Mouse (Mus musculus): Measurements from ENCODE around the gene Olfr286. TPM values are rescaled to one million over a fixed set of nuclear protein-coding genes. Genes with fewer than 3 reads are reported as not detected.

The Olfr286 gene
- not detected in 2 replicates for polyA plus RNA-seq (2015; fragmentation: Nextera tagmentation; extraction: Ambion mirVana)

GRCm38 (mm10) chr15:98234350-98234749, at the start of gene Olfr286:
TSS of gene Olfr286 (minus strand) at chr15:98234450.
- no peaks in the 10 kb centered on the region; the same call in 1 of the 2 replicates for H3K27me3 ChIP-seq
- no peak for ATAC-seq (ENCODE audit: low FRiP score)
- H3K9me3 ChIP-seq = no peaks in the 10 kb centered on the region
- no peak within 1 kb of the TSS for H3K9ac ChIP-seq
- no peak within 1 kb of the TSS for H3K4me2 ChIP-seq
- H3K27ac ChIP-seq = no peak within 1 kb of the TSS
- no peak within 1 kb of the TSS for H3K4me3 ChIP-seq
- H3K4me1 ChIP-seq (replicated peaks) = no peaks in the 10 kb centered on the region
- WGBS = 89% methylated on average over 4 of the region's 4 CpGs
- no peaks in the 10 kb centered on the region for H3K36me3 ChIP-seq

GRCm38 (mm10) chr15:98257776-98258175, 23.5 kb upstream of the Olfr286 start:
- ATAC-seq (ENCODE audit: low FRiP score) = no peak
- Histone ChIP-seq H3K36me3 (no peaks in the 10 kb centered on the region), H3K9ac (no peak overlapping the region), H3K27me3 (no peaks in the 10 kb centered on the region), H3K27ac (no peak overlapping the region), H3K9me3 (no peaks in the 10 kb centered on the region; the same call in 1 of the 2 replicates), H3K4me1 (replicated peaks) (no peaks in the 10 kb centered on the region), H3K4me2 (no peak overlapping the region), H3K4me3 (no peak overlapping the region)
- WGBS = 89% methylated on average over 7 of the region's 7 CpGs

GRCm38 (mm10) chr15:98257193-98257592, 22.9 kb upstream of the Olfr286 start, which contains the start of gene H1fnt:
TSS of gene H1fnt (minus strand) at chr15:98257293.
- no peaks in the 10 kb centered on the region for H3K36me3 ChIP-seq
- no peak for ATAC-seq (ENCODE audit: low FRiP score)
- no peaks in the 10 kb centered on the region for H3K4me1 ChIP-seq (replicated peaks)
- no peak within 1 kb of the TSS for H3K4me2 ChIP-seq
- 81% methylated on average over 8 of the region's 8 CpGs for WGBS
- H3K4me3 ChIP-seq = no peak within 1 kb of the TSS
- no peaks in the 10 kb centered on the region; the same call in 1 of the 2 replicates for H3K9me3 ChIP-seq
- H3K9ac ChIP-seq = no peak within 1 kb of the TSS
- no peak within 1 kb of the TSS for H3K27ac ChIP-seq
- no peaks in the 10 kb centered on the region for H3K27me3 ChIP-seq

GRCm38 (mm10) chr15:98256271-98256670, 22.0 kb upstream of the Olfr286 start:
- Histone ChIP-seq H3K9ac (no peak overlapping the region), H3K27ac (no peak overlapping the region), H3K27me3 (no peaks in the 10 kb centered on the region), H3K9me3 (no peaks in the 10 kb centered on the region), H3K36me3 (no peaks in the 10 kb centered on the region), H3K4me3 (no peak overlapping the region), H3K4me1 (replicated peaks) (no peaks in the 10 kb centered on the region), H3K4me2 (no peak overlapping the region)
- WGBS = 92% methylated on average over 13 of the region's 13 CpGs
- ATAC-seq (ENCODE audit: low FRiP score) = no peak

- H3K4me3 ChIP-seq = no peak overlapping the region
- no peaks in the 10 kb centered on the region for H3K9me3 ChIP-seq
- H3K36me3 ChIP-seq = no peaks in the 10 kb centered on the region
- no peak overlapping the region for H3K9ac ChIP-seq
- 96% methylated on average over 4 of the region's 4 CpGs for WGBS
- no peaks in the 10 kb centered on the region for H3K4me1 ChIP-seq (replicated peaks)
- no peak overlapping the region for H3K27ac ChIP-seq
- ATAC-seq (ENCODE audit: low FRiP score) = no peak
- H3K4me2 ChIP-seq = no peak overlapping the region
- H3K27me3 ChIP-seq = no peaks in the 10 kb centered on the region; the same call in 1 of the 2 replicates
These were observed 1.2 kb upstream of the Olfr286 start for GRCm38 (mm10) chr15:98235442-98235841.

- no peak overlapping the region for H3K9ac ChIP-seq
- ATAC-seq (ENCODE audit: low FRiP score) = no peak
These were observed 8.2 kb downstream of the Olfr286 start for GRCm38 (mm10) chr15:98226096-98226495.

GRCm38 (mm10) chr15:98225610-98226009, 8.6 kb downstream of the Olfr286 start:
- no peaks in the 10 kb centered on the region for H3K4me1 ChIP-seq (replicated peaks)
- H3K4me2 ChIP-seq = no peak overlapping the region
- 48% methylated on average over 16 of the region's 16 CpGs for WGBS
- no peak overlapping the region for H3K4me3 ChIP-seq
- no peak for ATAC-seq (ENCODE audit: low FRiP score)
- H3K9me3 ChIP-seq = no peaks in the 10 kb centered on the region
- H3K9ac ChIP-seq = no peak overlapping the region
- H3K36me3 ChIP-seq = no peaks in the 10 kb centered on the region
- no peak overlapping the region for H3K27ac ChIP-seq
- H3K27me3 ChIP-seq = no peaks in the 10 kb centered on the region

More at GRCm38 (mm10) chr15:98226096-98226495, 8.2 kb downstream of the Olfr286 start:
- no peaks in the 10 kb centered on the region for H3K4me1 ChIP-seq (replicated peaks)
- H3K36me3 ChIP-seq = no peaks in the 10 kb centered on the region
- no peak overlapping the region for H3K4me3 ChIP-seq
- H3K4me2 ChIP-seq = no peak overlapping the region
- H3K27ac ChIP-seq = no peak overlapping the region
- no peaks in the 10 kb centered on the region for H3K9me3 ChIP-seq
- 69% methylated on average over 7 of the region's 7 CpGs for WGBS
- no peaks in the 10 kb centered on the region; the same call in 1 of the 2 replicates for H3K27me3 ChIP-seq

GRCm38 (mm10) chr15:98222377-98222776, 11.9 kb downstream of the Olfr286 start:
- H3K27me3 ChIP-seq = no peaks in the 10 kb centered on the region
- no peaks in the 10 kb centered on the region for H3K9me3 ChIP-seq
- H3K4me2 ChIP-seq = no peak overlapping the region
- H3K9ac ChIP-seq = no peak overlapping the region
- no peaks in the 10 kb centered on the region for H3K36me3 ChIP-seq
- ATAC-seq (ENCODE audit: low FRiP score) = no peak
- no peak overlapping the region for H3K27ac ChIP-seq
- H3K4me3 ChIP-seq = no peak overlapping the region
- H3K4me1 ChIP-seq (replicated peaks) = no peaks in the 10 kb centered on the region

GRCm38 (mm10) chr15:98220877-98221276, 13.4 kb downstream of the Olfr286 start, which contains the start of the genes Gm44579 and Olfr287:
TSS of gene Gm44579 (minus strand) at chr15:98220977.
TSS of gene Olfr287 (minus strand) at chr15:98221056.
- Histone ChIP-seq H3K4me1 (replicated peaks) (no peaks in the 10 kb centered on the region), H3K36me3 (no peaks in the 10 kb centered on the region), H3K4me3 (no peak within 1 kb of the TSS), H3K9me3 (no peaks in the 10 kb centered on the region), H3K27ac (no peak within 1 kb of the TSS), H3K4me2 (no peak within 1 kb of the TSS), H3K9ac (no peak within 1 kb of the TSS), H3K27me3 (no peaks in the 10 kb centered on the region)
- no peak for ATAC-seq (ENCODE audit: low FRiP score)
- 65% methylated on average over 4 of the region's 4 CpGs for WGBS

- no peaks in the 10 kb centered on the region for H3K9me3 ChIP-seq
- WGBS = 75% methylated on average over 5 of the region's 5 CpGs
These were observed 20.1 kb downstream of the Olfr286 start for GRCm38 (mm10) chr15:98214130-98214529.

GRCm38 (mm10) chr15:98213336-98213870, 20.8 kb downstream of the Olfr286 start:
- Histone ChIP-seq H3K27me3 (no peaks in the 10 kb centered on the region), H3K9ac (no peak overlapping the region), H3K4me3 (no peak overlapping the region), H3K4me2 (no peak overlapping the region), H3K36me3 (no peaks in the 10 kb centered on the region), H3K9me3 (no peaks in the 10 kb centered on the region), H3K27ac (no peak overlapping the region), H3K4me1 (replicated peaks) (no peaks in the 10 kb centered on the region)
- 83% methylated on average over 5 of the region's 5 CpGs for WGBS
- no peak for ATAC-seq (ENCODE audit: low FRiP score)

More at GRCm38 (mm10) chr15:98214130-98214529, 20.1 kb downstream of the Olfr286 start:
- H3K9ac ChIP-seq = no peak overlapping the region
- H3K4me1 ChIP-seq (replicated peaks) = no peaks in the 10 kb centered on the region
- H3K27ac ChIP-seq = no peak overlapping the region
- H3K27me3 ChIP-seq = no peaks in the 10 kb centered on the region
- no peak for ATAC-seq (ENCODE audit: low FRiP score)
- no peaks in the 10 kb centered on the region for H3K36me3 ChIP-seq
- no peak overlapping the region for H3K4me3 ChIP-seq
- no peak overlapping the region for H3K4me2 ChIP-seq

GRCm38 (mm10) chr15:98209676-98210075, 24.6 kb downstream of the Olfr286 start:
- no peaks in the 10 kb centered on the region for H3K27me3 ChIP-seq
- ATAC-seq (ENCODE audit: low FRiP score) = no peak
- H3K9ac ChIP-seq = no peak overlapping the region
- no peak overlapping the region for H3K27ac ChIP-seq
- no peaks in the 10 kb centered on the region for H3K36me3 ChIP-seq
- no peak overlapping the region for H3K4me3 ChIP-seq
- H3K4me1 ChIP-seq (replicated peaks) = no peaks in the 10 kb centered on the region
- H3K9me3 ChIP-seq = no peaks in the 10 kb centered on the region
- no peak overlapping the region for H3K4me2 ChIP-seq
- WGBS = 82% methylated on average over 7 of the region's 7 CpGs

GRCm38 (mm10) chr15:98195442-98195841, 38.8 kb downstream of the Olfr286 start, which contains the start of gene Olfr288:
TSS of gene Olfr288 (minus strand) at chr15:98195542.
- no peaks in the 10 kb centered on the region for H3K9me3 ChIP-seq
- WGBS = 81% methylated on average over 3 of the region's 3 CpGs
- H3K9ac ChIP-seq = no peak within 1 kb of the TSS
- H3K36me3 ChIP-seq = no peaks in the 10 kb centered on the region
- H3K27ac ChIP-seq = no peak within 1 kb of the TSS
- ATAC-seq (ENCODE audit: low FRiP score) = no peak
- H3K4me3 ChIP-seq = no peak within 1 kb of the TSS
- H3K27me3 ChIP-seq = no peaks in the 10 kb centered on the region
- no peak within 1 kb of the TSS for H3K4me2 ChIP-seq
- no peaks in the 10 kb centered on the region for H3K4me1 ChIP-seq (replicated peaks)

Data from hindbrain, embryonic 13.5 days (tissue).